Mouse (Mus musculus) midbrain, embryonic 14.5 days (tissue): ENCODE data around the gene Morc1. TPM values are rescaled to one million over a fixed set of nuclear protein-coding genes. Genes with fewer than 3 reads are reported as not detected.
A peak's percentile ranks its signal among the peaks of the same experiment; 100 is the strongest.

Experiments used
- ATAC-seq: fragments of 200-750 bp; cut with Nextera tagmentation; 2 replicates; pipeline ENCODE4 v1.8.0; 2017; ENCODE audit warnings: moderate number of reproducible peaks, moderate library complexity; ENCODE audit not compliant: low FRiP score, low TSS enrichment
- DNase-seq: peaks from one replicate; pipeline ENCODE4 v3.0.0-alpha.2; 2015
- H3K27ac ChIP-seq: fragments of 300-500 bp; sonication (generic); replicated peaks from 2 replicates; pipeline ENCODE4 v1.5.1; 2014; ENCODE audit warnings: mild to moderate bottlenecking, low read depth, low read length, moderate library complexity
- H3K27me3 ChIP-seq: fragments of 300-500 bp; sonication (generic); 2 replicates; pipeline ENCODE4 v1.6.1; 2014; ENCODE audit warnings: low read length, control low read depth, mixed read lengths; ENCODE audit not compliant: control insufficient read depth, insufficient read depth
- H3K36me3 ChIP-seq: fragments of 300-500 bp; sonication (generic); 2 replicates; pipeline ENCODE4 v1.6.1; 2014; ENCODE audit warnings: low read length, control low read depth; ENCODE audit not compliant: control insufficient read depth, insufficient read depth
- H3K4me1 ChIP-seq: fragments of 300-500 bp; sonication (generic); 2 replicates; pipeline ENCODE4 v1.6.1; 2014; ENCODE audit warnings: mild to moderate bottlenecking, antibody characterized with exemption, low read length, control low read depth; ENCODE audit not compliant: control insufficient read depth, insufficient read depth
- H3K4me2 ChIP-seq: fragments of 300-500 bp; sonication (generic); 2 replicates; pipeline ENCODE4 v1.6.1; 2014; ENCODE audit warnings: mild to moderate bottlenecking, low read length, moderate library complexity
- H3K4me3 ChIP-seq: fragments of 300-500 bp; sonication (generic); replicated peaks from 2 replicates; pipeline ENCODE4 v1.5.1; 2014; ENCODE audit warnings: low read depth, low read length
- H3K9ac ChIP-seq: fragments of 300-500 bp; sonication (generic); replicated peaks from 2 replicates; pipeline ENCODE4 v1.6.1; 2014; ENCODE audit warnings: mild to moderate bottlenecking, low read length, moderate library complexity
- H3K9me3 ChIP-seq: fragments of 300-500 bp; sonication (generic); 2 replicates; pipeline ENCODE4 v1.6.1; 2016; ENCODE audit warnings: low read length, control low read depth, mixed read lengths; ENCODE audit not compliant: control insufficient read depth
- WGBS: fragments of 180-500 bp; shearing (Covaris S2); extraction: QIAGEN DNeasy Blood & Tissue Kit; methylation state at CpG from one replicate; pipeline ENCODE4 v1.1.7; 2014; 5-methylcytosine and 5-hydroxymethylcytosine counted together
- polyA plus RNA-seq: library from polyadenylated mRNA; unstranded; fragments of >200 nt; fragmentation: Nextera tagmentation; extraction: Ambion mirVana; gene quantifications from 2 replicates; pipeline ENCODE4 v1.2.1, GENCODE M21; 2014

Morc1 gene
- polyA plus RNA-seq, 1 experiment from 2014 or later: not detected

DNA sequence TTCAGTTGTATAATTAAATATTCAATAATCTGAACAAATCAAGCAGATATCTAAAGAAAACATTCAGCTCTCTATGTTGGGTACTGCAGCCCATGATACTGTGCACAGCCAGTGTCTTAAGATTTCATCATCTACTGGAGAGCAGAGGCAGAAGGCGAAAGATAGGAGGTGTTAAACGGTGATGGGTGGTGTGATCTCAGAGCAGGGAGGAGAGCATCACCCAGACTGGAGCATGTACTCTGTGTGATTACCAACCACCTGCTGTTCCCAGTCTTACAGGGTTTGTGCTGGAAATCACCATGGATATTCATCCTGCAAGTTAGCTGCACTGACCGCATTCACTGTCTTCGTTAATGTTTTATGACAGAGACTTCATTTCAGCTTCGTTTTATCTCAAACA is 106.1 kb downstream of the Morc1 start:
- no peak for DNase-seq
- no peak overlapping the region for H3K4me2 ChIP-seq
- 91% methylated on average over 5 of the region's 5 CpGs for WGBS

DNA sequence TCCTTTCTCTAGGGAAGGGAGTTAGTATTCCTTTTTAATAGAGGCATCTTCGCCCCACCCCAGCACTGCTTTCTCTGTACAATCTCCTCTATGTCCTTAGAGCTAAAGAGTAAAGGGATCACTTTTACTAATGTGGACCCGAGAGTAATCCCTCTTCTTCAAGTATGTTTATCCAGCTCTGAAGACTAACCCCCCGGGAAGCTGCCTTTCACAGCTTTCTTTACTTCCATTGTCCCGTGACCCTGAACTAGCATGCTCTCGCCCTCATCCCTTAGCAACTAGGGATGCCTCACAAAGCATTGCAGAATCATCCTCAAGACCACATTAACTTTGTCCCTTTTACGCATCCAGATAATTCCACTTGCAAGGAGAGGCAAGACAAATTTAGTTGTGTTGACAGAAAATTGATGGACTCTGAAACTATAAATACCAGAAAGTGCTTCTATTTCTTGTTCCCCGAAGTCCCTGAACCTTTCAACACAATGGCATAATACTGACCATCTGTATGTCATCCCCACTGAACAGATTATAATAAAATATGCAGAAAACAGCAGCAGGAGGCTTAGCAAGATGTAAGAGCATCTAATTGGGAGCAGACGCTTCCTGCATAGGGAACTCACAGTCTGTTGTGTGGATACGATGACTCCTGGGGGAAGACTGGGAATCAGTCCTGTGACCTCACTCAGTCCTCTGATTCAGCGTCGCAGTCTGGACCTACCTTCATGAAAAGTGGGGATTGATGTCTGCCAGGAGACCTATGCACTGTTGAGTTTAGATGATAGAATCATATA is 131.4 kb downstream of the Morc1 start:
- Histone ChIP-seq H3K36me3 (no peaks in the 10 kb centered on the region), H3K27ac (no peak overlapping the region), H3K27me3 (no peaks in the 10 kb centered on the region), H3K9ac (no peak overlapping the region), H3K4me3 (no peak overlapping the region), H3K9me3 (no peaks in the 10 kb centered on the region), H3K4me1 (0 out of 2 replicates have a peak, but pooled peaks cover 6% of the 10 kb centered on the region), H3K4me2 (0 out of 2 replicates have a peak overlapping the region, but pooled peaks have one; percentile 1)
- 6% methylated on average over 11 of the region's 11 CpGs for WGBS
- peak; percentile 52 for DNase-seq
- peak; percentile 71; the same call in 1 of the 2 replicates for ATAC-seq

More for the DNA sequence above, 106.1 kb downstream of the Morc1 start:
- Histone ChIP-seq H3K4me3 (no peak overlapping the region), H3K27me3 (no peaks in the 10 kb centered on the region), H3K4me1 (no peaks in the 10 kb centered on the region), H3K27ac (no peak overlapping the region), H3K9ac (no peak overlapping the region), H3K36me3 (no peaks in the 10 kb centered on the region), H3K9me3 (no peaks in the 10 kb centered on the region)
- ATAC-seq: no peak

DNA sequence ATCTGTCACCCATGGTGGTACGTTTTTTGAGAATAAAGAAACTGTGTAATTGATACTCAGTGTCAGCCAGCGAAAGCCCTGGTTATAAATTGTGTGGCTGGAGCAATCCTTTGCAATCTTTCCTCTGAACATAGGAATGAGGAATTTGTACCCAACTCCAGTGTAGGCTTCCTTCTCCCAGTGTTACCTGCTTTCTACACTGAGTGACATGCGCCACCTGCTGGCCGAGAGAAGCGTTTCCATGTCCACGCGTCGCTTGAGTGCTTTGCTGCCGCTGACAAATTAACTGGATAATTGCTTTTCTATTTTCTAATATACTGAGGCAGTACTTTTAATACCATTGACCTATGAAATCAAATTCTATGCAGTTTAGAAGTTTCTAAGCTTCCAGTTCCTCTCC is 139.3 kb downstream of the Morc1 start:
- H3K9me3 ChIP-seq: no peaks in the 10 kb centered on the region
- H3K4me1 ChIP-seq: no peaks in the 10 kb centered on the region
- no peak overlapping the region for H3K4me2 ChIP-seq
- peak; percentile 73; the same call in 1 of the 2 replicates for ATAC-seq
- no peak overlapping the region for H3K27ac ChIP-seq
- 20% methylated on average over 9 of the region's 9 CpGs for WGBS
- no peaks in the 10 kb centered on the region for H3K36me3 ChIP-seq
- no peaks in the 10 kb centered on the region for H3K27me3 ChIP-seq
- no peak overlapping the region for H3K4me3 ChIP-seq
- peak; percentile 93 for DNase-seq
- no peak overlapping the region for H3K9ac ChIP-seq

DNA sequence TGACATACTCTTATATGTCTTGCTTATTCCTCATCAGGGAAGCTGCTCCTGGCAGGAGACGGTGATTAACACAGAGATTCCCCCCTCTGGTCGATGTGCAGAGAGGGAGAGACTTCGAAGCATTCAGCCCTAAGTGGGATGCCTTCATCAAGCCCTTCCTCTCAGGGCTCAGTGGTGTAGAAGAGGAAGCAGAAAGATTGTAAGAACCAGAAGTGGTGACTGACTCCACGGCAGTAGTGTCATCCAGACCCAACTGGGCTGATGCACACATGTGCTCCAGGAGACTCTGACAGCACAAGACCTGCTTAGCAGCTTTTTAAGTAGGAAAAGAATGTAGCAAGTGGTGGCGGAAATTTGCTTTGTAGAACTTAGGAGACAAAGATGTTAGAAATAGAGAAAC is 143.0 kb downstream of the Morc1 start:
- no peak for ATAC-seq
- Histone ChIP-seq H3K4me3 (no peak overlapping the region), H3K36me3 (no peaks in the 10 kb centered on the region), H3K4me1 (no peaks in the 10 kb centered on the region), H3K27me3 (no peaks in the 10 kb centered on the region), H3K4me2 (no peak overlapping the region), H3K27ac (no peak overlapping the region), H3K9ac (no peak overlapping the region), H3K9me3 (no peaks in the 10 kb centered on the region)
- WGBS: 89% methylated on average over 5 of the region's 5 CpGs
- DNase-seq: no peak

DNA sequence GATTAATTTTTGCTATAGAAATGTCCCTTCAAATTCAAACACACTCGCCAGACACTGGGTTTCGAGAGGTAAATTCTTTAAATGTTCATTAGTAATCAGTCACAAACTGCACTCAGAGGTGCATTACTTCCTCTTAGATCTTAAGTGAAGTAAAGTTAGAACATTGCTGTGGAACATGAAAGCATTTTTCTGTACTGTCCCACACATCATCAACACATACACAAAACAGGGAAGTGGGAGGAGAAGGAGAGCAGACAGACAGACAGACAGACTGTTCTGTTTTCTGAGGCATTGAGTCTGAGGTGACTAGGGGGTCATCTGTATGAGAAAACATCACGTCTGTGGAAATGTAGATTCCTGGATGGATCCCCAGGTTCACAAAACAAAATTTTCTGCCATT is 143.5 kb downstream of the Morc1 start:
- Histone ChIP-seq H3K9ac (no peak overlapping the region), H3K4me3 (no peak overlapping the region), H3K9me3 (no peaks in the 10 kb centered on the region), H3K27me3 (no peaks in the 10 kb centered on the region), H3K4me1 (no peaks in the 10 kb centered on the region), H3K27ac (no peak overlapping the region), H3K4me2 (no peak overlapping the region), H3K36me3 (no peaks in the 10 kb centered on the region)
- DNase-seq: no peak
- 83% methylated on average over 3 of the region's 3 CpGs for WGBS
- ATAC-seq: no peak

DNA sequence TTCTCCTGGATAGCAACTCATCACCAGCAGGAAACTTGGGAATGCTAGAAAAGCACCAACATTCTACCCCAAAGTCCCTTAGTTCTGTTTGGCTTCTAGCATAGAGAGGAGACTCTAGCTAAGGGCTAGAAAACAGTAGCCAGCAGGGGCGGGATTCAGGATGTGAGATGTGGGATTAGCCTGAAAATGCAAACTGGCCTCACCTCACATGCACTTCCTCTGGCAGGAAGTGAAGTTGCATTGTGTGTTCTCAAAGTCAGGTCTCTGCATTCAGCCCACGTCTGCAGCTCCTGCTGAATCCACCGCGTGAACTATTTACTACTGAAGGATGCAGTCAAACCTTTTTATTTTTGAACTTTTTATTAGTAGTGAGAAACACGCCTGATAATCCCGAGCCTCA is 154.3 kb downstream of the Morc1 start:
- no peak for ATAC-seq
- DNase-seq: no peak
- Histone ChIP-seq H3K27ac (no peak overlapping the region), H3K4me3 (no peak overlapping the region), H3K36me3 (no peaks in the 10 kb centered on the region), H3K27me3 (no peaks in the 10 kb centered on the region), H3K9me3 (no peaks in the 10 kb centered on the region), H3K4me1 (no peaks in the 10 kb centered on the region), H3K9ac (no peak overlapping the region), H3K4me2 (no peak overlapping the region)
- 77% methylated on average over 6 of the region's 6 CpGs for WGBS

DNA sequence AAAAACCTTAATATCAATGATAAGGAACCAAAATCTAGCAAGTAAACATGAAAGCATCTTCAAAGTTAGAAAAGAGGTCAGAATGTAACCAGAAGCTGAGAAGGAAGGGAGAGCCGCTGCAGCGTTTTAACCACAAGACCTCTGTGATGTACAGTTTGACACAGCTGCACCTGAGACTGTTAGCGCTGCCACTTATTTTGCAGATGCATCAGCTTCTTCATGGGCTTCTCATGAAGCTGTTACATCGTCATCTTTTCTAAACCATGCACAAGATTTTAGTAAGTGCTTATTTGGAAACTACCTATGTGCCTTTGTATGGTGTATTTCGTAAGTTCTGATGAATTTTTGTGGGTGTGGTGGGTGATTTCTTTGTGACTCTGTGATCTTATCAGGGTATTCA is 163.4 kb downstream of the Morc1 start:
- Histone ChIP-seq H3K27me3 (no peaks in the 10 kb centered on the region), H3K36me3 (no peaks in the 10 kb centered on the region), H3K9me3 (no peaks in the 10 kb centered on the region), H3K4me1 (no peaks in the 10 kb centered on the region), H3K4me3 (no peak overlapping the region), H3K27ac (no peak overlapping the region), H3K4me2 (no peak overlapping the region), H3K9ac (no peak overlapping the region)
- DNase-seq (no peak), ATAC-seq (no peak)
- 89% methylated on average over 5 of the region's 5 CpGs for WGBS

DNA sequence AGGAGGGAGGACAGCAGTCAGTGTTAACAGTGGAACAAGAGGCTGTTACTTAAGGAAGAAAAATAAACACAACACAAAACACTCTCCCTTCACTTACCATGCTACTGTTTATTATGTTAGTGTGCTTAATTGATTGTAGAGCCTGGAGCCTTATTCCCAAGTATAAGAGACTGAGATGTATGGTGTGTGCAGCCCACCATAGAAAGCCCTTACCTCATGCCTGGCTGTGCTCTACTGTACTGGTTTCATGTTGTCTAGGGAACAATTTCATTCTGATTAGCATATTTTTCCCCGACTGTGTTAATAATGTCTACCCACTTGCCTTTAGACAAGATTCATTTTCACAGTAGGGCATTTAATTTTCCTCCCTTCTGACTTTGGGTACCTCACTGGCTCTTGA is 164.2 kb downstream of the Morc1 start:
- no peak overlapping the region for H3K4me3 ChIP-seq
- no peaks in the 10 kb centered on the region for H3K4me1 ChIP-seq
- no peak overlapping the region for H3K9ac ChIP-seq
- no peaks in the 10 kb centered on the region for H3K9me3 ChIP-seq
- H3K36me3 ChIP-seq: no peaks in the 10 kb centered on the region
- no peaks in the 10 kb centered on the region for H3K27me3 ChIP-seq
- 58% methylated on average over 1 of the region's 1 CpGs for WGBS
- DNase-seq: no peak
- H3K27ac ChIP-seq: no peak overlapping the region
- H3K4me2 ChIP-seq: no peak overlapping the region
- no peak for ATAC-seq

DNA sequence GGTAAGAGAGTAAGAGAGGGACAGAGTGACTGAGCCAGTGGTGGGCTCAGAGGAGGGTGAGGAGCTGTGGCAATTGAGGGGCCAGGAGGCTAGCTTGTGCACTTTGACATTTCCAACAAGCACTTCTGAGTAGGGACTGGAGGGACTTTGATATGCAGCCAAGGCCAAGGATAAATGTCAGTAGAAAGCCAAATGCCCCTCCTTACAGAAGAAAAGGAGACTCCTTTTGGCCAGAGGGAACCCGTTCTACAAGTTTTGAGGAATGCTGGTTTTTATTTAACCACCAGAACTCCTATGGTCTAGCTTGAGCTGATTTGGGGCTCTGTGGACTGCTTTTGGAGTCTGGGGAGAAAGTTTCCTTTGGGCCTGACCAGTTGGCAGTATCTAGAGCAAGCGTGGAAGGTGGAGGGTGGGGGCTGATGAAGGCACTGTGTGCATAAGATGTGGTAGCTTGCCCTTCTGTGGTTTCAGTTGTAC is 172.7 kb downstream of the Morc1 start:
- no peak for DNase-seq
- Histone ChIP-seq H3K4me3 (no peak overlapping the region), H3K36me3 (no peaks in the 10 kb centered on the region), H3K9me3 (no peaks in the 10 kb centered on the region), H3K27ac (no peak overlapping the region), H3K9ac (no peak overlapping the region), H3K4me1 (no peaks in the 10 kb centered on the region), H3K4me2 (no peak overlapping the region), H3K27me3 (no peaks in the 10 kb centered on the region)
- WGBS: 88% methylated on average over 2 of the region's 2 CpGs
- no peak for ATAC-seq
